Mouse (Mus musculus) MEL (cell line): ENCODE measurements around the gene Cd55. TPM values are rescaled to one million over a fixed set of nuclear protein-coding genes. Genes with fewer than 3 reads are reported as not detected.

Source experiments
- DNase-seq: peaks from one replicate; pipeline ENCODE4 v3.0.0; 2011; ENCODE audit warnings: low read depth, low spot score
- H3K27ac ChIP-seq: 2 replicates; pipeline ENCODE4 v1.5.1; 2012; ENCODE audit warnings: low read depth, mild to moderate bottlenecking, control low read depth, low read length, moderate library complexity; ENCODE audit not compliant: control insufficient read depth
- H3K27me3 ChIP-seq, 2 experiments: fragments of 150-350 bp in 1 of 2; sonication (generic) in 1 of 2; 2 replicates each; pipeline ENCODE4 v1.6.1; 2012; ENCODE audit warnings: low read length in 2 of 2, mild to moderate bottlenecking in 2 of 2, improper control_type of control experiment in 1 of 2, moderate library complexity in 1 of 2; ENCODE audit not compliant: insufficient read depth in 2 of 2, control insufficient read depth in 1 of 2
- H3K36me3 ChIP-seq, 2 experiments: 2 replicates each; pipeline ENCODE4 v1.6.1; 2012 to 2014; ENCODE audit warnings: low read length in 2 of 2, improper control_type of control experiment in 1 of 2, inconsistent platforms in 1 of 2, mild to moderate bottlenecking in 1 of 2; ENCODE audit not compliant: insufficient read depth in 2 of 2, control insufficient read depth in 1 of 2
- H3K4me1 ChIP-seq, 2 experiments: fragments of 150-350 bp in 1 of 2; sonication (generic) in 1 of 2; 2 replicates each; pipeline ENCODE4 v1.6.1; 2012; ENCODE audit warnings: low read length in 2 of 2, improper control_type of control experiment in 1 of 2, mild to moderate bottlenecking in 1 of 2; ENCODE audit not compliant: insufficient read depth in 2 of 2, control insufficient read depth in 1 of 2
- H3K4me3 ChIP-seq, 2 experiments: fragments of 150-350 bp in 1 of 2; sonication (generic) in 1 of 2; 2 replicates each; pipeline ENCODE4 v1.5.1; 2012; ENCODE audit warnings: low read depth in 2 of 2, low read length in 2 of 2, mild to moderate bottlenecking in 2 of 2, moderate library complexity in 2 of 2, control low read depth in 1 of 2, improper control_type of control experiment in 1 of 2; ENCODE audit not compliant: control insufficient read depth in 1 of 2, insufficient read depth in 1 of 2
- H3K79me2 ChIP-seq: 2 replicates; pipeline ENCODE4 v1.6.1; 2012; ENCODE audit warnings: mild to moderate bottlenecking, low read length, moderate library complexity; ENCODE audit not compliant: control insufficient read depth, poor library complexity, insufficient read depth
- H3K9ac ChIP-seq: 2 replicates; pipeline ENCODE4 v1.6.1; 2012; ENCODE audit warnings: low read depth, mild to moderate bottlenecking, control low read depth, low read length, moderate library complexity; ENCODE audit not compliant: control insufficient read depth, poor library complexity, severe bottlenecking
- H3K9me3 ChIP-seq: fragments of 150-350 bp; sonication (generic); replicated peaks from 2 replicates; pipeline ENCODE4 v1.6.1; 2012; ENCODE audit warnings: mild to moderate bottlenecking, low read length, improper control_type of control experiment, moderate library complexity; ENCODE audit not compliant: insufficient read depth
- CHD2 ChIP-seq: IDR thresholded peaks from 2 replicates; pipeline ENCODE4 v1.6.1; 2011; ENCODE audit warnings: low read length, improper control_type of control experiment
- E2F4 ChIP-seq: IDR thresholded peaks from 2 replicates; pipeline ENCODE4 v1.6.1; 2011; ENCODE audit warnings: low read depth, low read length, improper control_type of control experiment, borderline replicate concordance
- ELF1 ChIP-seq: IDR thresholded peaks from 2 replicates; pipeline ENCODE4 v1.6.1; 2014; ENCODE audit warnings: low read depth, mild to moderate bottlenecking, inconsistent platforms, low read length, improper control_type of control experiment, moderate library complexity
- EP300 ChIP-seq, 2 experiments: IDR thresholded peaks; 2 replicates each; pipeline ENCODE4 v1.6.1; 2011; ENCODE audit warnings: improper control_type of control experiment in 2 of 2, low read length in 2 of 2, low read depth in 1 of 2, mild to moderate bottlenecking in 1 of 2
- HCFC1 ChIP-seq: IDR thresholded peaks from 2 replicates; pipeline ENCODE4 v1.6.1; 2012; ENCODE audit warnings: low read depth, mild to moderate bottlenecking, inconsistent platforms, low read length, improper control_type of control experiment, moderate library complexity
- JUND ChIP-seq: IDR thresholded peaks from 2 replicates; pipeline ENCODE4 v1.6.1; 2011; ENCODE audit warnings: low read depth, mild to moderate bottlenecking, improper control_type of control experiment, low read length
- MAX ChIP-seq: IDR thresholded peaks from 2 replicates; pipeline ENCODE4 v1.6.1; 2011; ENCODE audit warnings: low read length, improper control_type of control experiment
- MAZ ChIP-seq: IDR thresholded peaks from 2 replicates; pipeline ENCODE4 v1.6.1; 2012; ENCODE audit warnings: low read depth, mild to moderate bottlenecking, inconsistent platforms, low read length, improper control_type of control experiment
- MXI1 ChIP-seq: IDR thresholded peaks from 2 replicates; pipeline ENCODE4 v1.6.1; 2011; ENCODE audit warnings: mild to moderate bottlenecking, low read depth, low read length, improper control_type of control experiment
- MYB ChIP-seq: IDR thresholded peaks from 2 replicates; pipeline ENCODE4 v1.6.1; 2011; ENCODE audit warnings: mild to moderate bottlenecking, low read depth, low read length, improper control_type of control experiment
- RAD21 ChIP-seq: IDR thresholded peaks from 2 replicates; pipeline ENCODE4 v1.6.1; 2011; ENCODE audit warnings: mild to moderate bottlenecking, low read depth, low read length, improper control_type of control experiment
- SIN3A ChIP-seq: IDR thresholded peaks from 2 replicates; pipeline ENCODE4 v1.6.1; 2012; ENCODE audit warnings: low read length, improper control_type of control experiment, inconsistent platforms
- SMC3 ChIP-seq: IDR thresholded peaks from 2 replicates; pipeline ENCODE4 v1.6.1; 2011; ENCODE audit warnings: low read depth, low read length, improper control_type of control experiment
- TAL1 ChIP-seq: IDR thresholded peaks from 2 replicates; pipeline ENCODE4 v1.6.1; 2012; ENCODE audit warnings: mild to moderate bottlenecking, inconsistent platforms, low read length, moderate library complexity, mixed read lengths
- TBP ChIP-seq: IDR thresholded peaks from 2 replicates; pipeline ENCODE4 v1.8.0; 2011; ENCODE audit warnings: low read depth, low read length, improper control_type of control experiment
- ZMIZ1 ChIP-seq: IDR thresholded peaks from 2 replicates; pipeline ENCODE4 v1.6.1; 2012; ENCODE audit warnings: low read depth, mild to moderate bottlenecking, inconsistent platforms, low read length, improper control_type of control experiment, moderate library complexity
- ZNF384 ChIP-seq: IDR thresholded peaks from 2 replicates; pipeline ENCODE4 v1.6.1; 2012; ENCODE audit warnings: low read depth, mild to moderate bottlenecking, inconsistent platforms, low read length, improper control_type of control experiment
- polyA plus RNA-seq, 2 experiments: library from polyadenylated mRNA; stranded (reverse) in 1 of 2; unstranded in 1 of 2; fragments of >175 nt in 1 of 2; fragments of >200 nt in 1 of 2; gene quantifications; 2 replicates each; pipeline versions ENCODE4 v1.2.1 to v1.2.4; 2012; ENCODE audit warnings: low replicate concordance in 2 of 2, low read depth in 1 of 2; ENCODE audit not compliant: insufficient read length in 2 of 2, insufficient read depth in 1 of 2, missing spikeins in 1 of 2
- total RNA-seq: library from RNA; depleted of rRNA; stranded (reverse); fragments of 300-350 nt; gene quantifications from 2 replicates; pipeline ENCODE4 v1.2.3, GENCODE M21; 2012

The Cd55 gene
- total and polyA plus RNA-seq, 3 experiments = 12.8 to 20.2 TPM; not detected in 1

DNA sequence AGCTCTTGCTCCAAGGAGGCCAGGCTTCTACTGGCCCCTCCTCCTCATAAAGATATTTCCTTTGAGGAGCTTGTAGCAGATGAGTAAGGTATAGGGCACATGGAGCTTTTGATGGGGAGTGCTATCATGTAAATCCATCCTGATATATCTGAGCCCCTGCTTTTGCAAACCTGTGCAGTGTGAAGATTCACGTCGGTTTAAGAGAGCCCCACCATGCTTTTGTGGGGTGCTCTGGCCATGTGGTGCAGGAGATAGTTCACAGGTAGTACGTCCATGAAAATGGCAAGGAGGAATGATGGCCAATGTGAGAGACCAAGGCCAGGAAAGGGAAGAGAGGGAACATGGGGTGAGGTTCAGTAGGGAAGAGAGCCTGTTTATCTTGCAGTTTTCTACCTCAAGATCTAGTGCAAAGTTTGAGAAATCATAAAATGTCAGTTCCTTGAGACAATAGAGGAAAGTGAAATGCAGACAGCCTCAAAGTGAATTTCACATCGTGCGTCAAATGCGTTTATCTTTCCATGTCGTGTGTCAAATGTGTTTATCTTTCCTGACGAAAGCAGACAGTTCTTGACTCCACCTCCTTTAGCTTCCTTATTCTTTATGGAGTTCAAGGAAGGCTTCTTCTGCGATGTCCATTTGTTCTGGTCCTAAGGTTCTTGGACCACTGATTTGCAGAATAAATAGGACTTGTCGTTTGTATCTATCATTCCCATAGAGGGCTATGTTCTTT is 24.4 kb upstream of the Cd55 start (continued):
- TF ChIP-seq HCFC1 = no peak
- TF ChIP-seq MAZ = no peak
- TF ChIP-seq CHD2 = no peak
- no peak for TF ChIP-seq ZNF384
- peak; percentile 82 for TF ChIP-seq MAX
- TF ChIP-seq SMC3 = no peak
- no peak for TF ChIP-seq RAD21
- peak in 1 of 2 experiments; percentile 31; a peak in 1 of 4 replicates for TF ChIP-seq EP300 (IDR thresholded peaks at IDR 0.05; ENCODE audit: low read depth in 1 of 2, low read length in 2 of 2)
- peak; percentile 15; the same call in 1 of the 2 replicates for TF ChIP-seq TAL1
- TF ChIP-seq MYB = no peak
- no peak for TF ChIP-seq E2F4
- no peak for TF ChIP-seq ZMIZ1
- no peak for TF ChIP-seq JUND

DNA sequence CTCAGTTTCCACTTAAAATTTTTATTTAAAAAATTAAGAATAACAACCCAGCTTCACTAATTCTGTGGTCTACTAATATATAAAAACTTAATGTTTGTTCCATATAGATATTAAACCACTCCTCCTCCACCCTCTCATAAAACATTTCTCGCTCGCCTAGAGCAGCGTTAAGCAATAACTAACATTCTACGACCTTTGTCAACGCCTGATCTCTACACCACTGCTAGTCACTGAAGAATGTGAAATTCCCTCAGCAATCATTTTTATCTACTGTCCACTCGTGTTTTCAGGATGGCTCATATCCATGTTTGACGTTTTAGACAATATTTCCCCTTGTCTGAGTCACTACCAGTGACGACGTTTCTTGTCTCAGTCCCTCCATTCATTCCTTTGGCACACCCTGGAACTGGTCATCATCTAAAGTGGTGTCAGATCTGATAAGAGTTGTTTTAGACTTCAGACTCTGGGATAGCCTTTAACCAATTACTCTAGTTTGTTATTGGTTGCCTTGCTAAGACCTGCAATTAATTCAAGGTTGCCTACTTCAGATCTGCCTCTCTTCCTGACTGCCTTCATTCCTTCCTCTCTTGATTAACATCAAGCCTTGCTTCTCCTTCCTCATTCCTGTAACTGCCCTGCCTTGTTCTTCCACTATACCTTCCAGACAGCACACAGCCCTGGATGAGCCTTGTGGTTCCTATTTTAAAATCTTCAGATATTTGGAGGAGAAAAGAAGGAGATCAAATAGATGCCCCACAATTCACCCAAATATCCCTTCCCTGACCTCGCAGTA is 23.5 kb upstream of the Cd55 start:
- no peaks in the 10 kb centered on the region for H3K9me3 ChIP-seq
- TF ChIP-seq CHD2 (no peak), ZMIZ1 (no peak), SIN3A (no peak), MXI1 (no peak), TBP (no peak), ELF1 (peak; percentile 43; the same call in 1 of the 2 replicates)

More for the DNA sequence above, 23.5 kb upstream of the Cd55 start:
- Histone ChIP-seq H3K4me1 (peaks cover 8 to 13% of the 10 kb centered on the region in 2 experiments), H3K79me2 (no peaks in the 10 kb centered on the region), H3K27me3 (no peaks in the 10 kb centered on the region), H3K9ac (no peak overlapping the region; the same call in 1 of the 2 replicates), H3K4me3 (no peak overlapping the region), H3K36me3 (peaks cover 0 to 15% of the 10 kb centered on the region in 2 experiments; a peak in 2 of 4 replicates), H3K27ac (peak overlapping the region; percentile 78; the same call in 1 of the 2 replicates)
- no peak for DNase-seq
